Mouse (Mus musculus) midbrain, embryonic 15.5 days (tissue): ENCODE results near the gene Ldah. TPM values are rescaled to one million over a fixed set of nuclear protein-coding genes. Genes with fewer than 3 reads are reported as not detected.
"Not testable (repeated sequence)": the region's sequence is repeated elsewhere in the genome, so short reads cannot be mapped to it uniquely, and the experiment has no call there.

Experiments used
- ATAC-seq: fragments of 200-750 bp; cut with Nextera tagmentation; replicated peaks from 2 replicates; pipeline ENCODE4 v1.8.0; 2017; ENCODE audit warnings: moderate TSS enrichment
- H3K27ac ChIP-seq: fragments of 300-500 bp; sonication (generic); 2 replicates; pipeline ENCODE4 v1.5.1; 2015; ENCODE audit warnings: mild to moderate bottlenecking, inconsistent platforms
- H3K27me3 ChIP-seq: fragments of 300-500 bp; sonication (generic); replicated peaks from 2 replicates; pipeline ENCODE4 v1.6.1; 2015; ENCODE audit warnings: inconsistent platforms
- H3K36me3 ChIP-seq: fragments of 300-500 bp; sonication (generic); replicated peaks from 2 replicates; pipeline ENCODE4 v1.6.1; 2015; ENCODE audit warnings: inconsistent platforms
- H3K4me1 ChIP-seq: fragments of 300-500 bp; sonication (generic); 2 replicates; pipeline ENCODE4 v1.6.1; 2015; ENCODE audit warnings: inconsistent platforms
- H3K4me2 ChIP-seq: fragments of 300-500 bp; sonication (generic); 2 replicates; pipeline ENCODE4 v1.6.1; 2015; ENCODE audit warnings: inconsistent platforms, mild to moderate bottlenecking, moderate library complexity
- H3K4me3 ChIP-seq: fragments of 300-500 bp; sonication (generic); 2 replicates; pipeline ENCODE4 v1.5.1; 2015; ENCODE audit warnings: mild to moderate bottlenecking, inconsistent platforms
- H3K9ac ChIP-seq: fragments of 300-500 bp; sonication (generic); 2 replicates; pipeline ENCODE4 v1.6.1; 2015; ENCODE audit warnings: mild to moderate bottlenecking, inconsistent platforms
- H3K9me3 ChIP-seq: fragments of 300-500 bp; sonication (generic); 2 replicates; pipeline ENCODE4 v1.6.1; 2016; ENCODE audit warnings: inconsistent platforms
- WGBS: fragments of 180-500 bp; shearing (Covaris S2); methylation state at CpG from one replicate; pipeline ENCODE4 v1.1.7; 2015; ENCODE audit warnings: mixed read lengths; 5-methylcytosine and 5-hydroxymethylcytosine counted together
- polyA plus RNA-seq: library from polyadenylated mRNA; unstranded; fragments of >200 nt; fragmentation: Nextera tagmentation; extraction: Ambion mirVana; gene quantifications from 2 replicates; pipeline ENCODE4 v1.2.1, GENCODE M21; 2015

Ldah gene
- polyA plus RNA-seq, result 55.0 and 67.7 TPM in 2 replicates

- WGBS, result under 1% methylated on average over 34 of the region's 34 CpGs
- peak; percentile 100 for ATAC-seq
Observed at GRCm38 (mm10) chr12:8207978-8208403, at the start of gene Ldah. Ldah (plus strand) TSS chr12:8208107.

GRCm38 (mm10) chr12:8167743-8168142 lies 40.2 kb upstream of the Ldah start:
- Histone ChIP-seq H3K27me3 (no peaks in the 10 kb centered on the region), H3K9ac (no peak overlapping the region), H3K4me3 (no peak overlapping the region), H3K4me1 (no peaks in the 10 kb centered on the region), H3K9me3 (no peaks in the 10 kb centered on the region), H3K27ac (no peak overlapping the region), H3K36me3 (no peaks in the 10 kb centered on the region), H3K4me2 (no peak overlapping the region)
- no peak for ATAC-seq
- WGBS, result 62% methylated on average over 2 of the region's 2 CpGs

More at GRCm38 (mm10) chr12:8207978-8208403, at the start of gene Ldah:
- H3K4me1 ChIP-seq, result peaks cover 14% of the 10 kb centered on the region
- no peaks in the 10 kb centered on the region for H3K36me3 ChIP-seq
- H3K27ac ChIP-seq, result peak within 1 kb of the TSS; percentile 78
- no peaks in the 10 kb centered on the region for H3K9me3 ChIP-seq
- peak within 1 kb of the TSS; percentile 79 for H3K9ac ChIP-seq
- no peaks in the 10 kb centered on the region for H3K27me3 ChIP-seq
- H3K4me2 ChIP-seq, result peak within 1 kb of the TSS; percentile 70
- H3K4me3 ChIP-seq, result peak within 1 kb of the TSS; percentile 88

DNA sequence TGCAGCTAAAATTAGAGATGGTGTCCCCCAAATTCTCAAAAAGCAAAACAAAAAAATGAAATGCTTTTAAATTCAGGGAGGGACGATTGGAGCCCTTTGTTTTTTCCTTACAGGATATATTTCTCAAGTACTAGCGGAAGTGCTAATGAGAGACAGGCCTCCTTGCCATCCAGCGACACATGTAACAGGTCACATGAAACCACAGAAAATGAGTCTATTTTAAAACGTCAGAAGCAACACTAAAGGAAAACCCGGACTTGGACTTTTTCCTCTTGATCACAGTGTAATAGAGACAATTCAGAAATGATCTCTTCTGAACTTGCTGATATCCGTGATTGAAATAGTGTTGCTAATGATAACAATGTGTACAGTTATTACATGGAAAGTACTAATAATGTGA lies 27.0 kb upstream of the Ldah start:
- 75% methylated on average over 6 of the region's 6 CpGs for WGBS
- Histone ChIP-seq H3K4me2 (no peak overlapping the region), H3K27ac (no peak overlapping the region), H3K4me3 (no peak overlapping the region), H3K9ac (no peak overlapping the region), H3K9me3 (no peaks in the 10 kb centered on the region), H3K27me3 (no peaks in the 10 kb centered on the region), H3K36me3 (no peaks in the 10 kb centered on the region), H3K4me1 (no peaks in the 10 kb centered on the region)
- ATAC-seq, result no peak

GRCm38 (mm10) chr12:8181744-8182143 lies 26.2 kb upstream of the Ldah start:
- Histone ChIP-seq H3K9me3 (no peaks in the 10 kb centered on the region), H3K36me3 (no peaks in the 10 kb centered on the region), H3K4me3 (no peak overlapping the region), H3K27ac (no peak overlapping the region), H3K27me3 (no peaks in the 10 kb centered on the region), H3K4me2 (no peak overlapping the region), H3K9ac (no peak overlapping the region), H3K4me1 (no peaks in the 10 kb centered on the region)
- ATAC-seq, result no peak

DNA sequence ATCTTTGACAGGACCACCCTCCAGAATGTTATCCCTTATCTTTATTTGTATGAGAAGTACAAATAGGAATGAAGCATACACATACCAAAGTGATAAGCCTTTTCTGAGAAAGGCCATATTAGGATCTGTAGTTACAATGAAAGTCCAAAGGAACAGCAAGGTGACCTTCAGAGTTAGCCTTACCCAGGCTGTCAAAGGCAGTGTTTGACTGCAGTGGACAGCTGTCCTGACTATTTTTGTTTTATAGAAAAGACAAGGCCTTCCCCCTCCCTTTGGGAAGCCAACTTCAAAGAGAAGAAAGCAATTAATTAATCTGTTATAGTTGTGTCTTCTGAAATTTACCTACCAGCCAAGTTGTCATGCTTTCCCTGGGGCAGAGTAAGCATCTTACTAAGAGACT lies 23.4 kb upstream of the Ldah start:
- no peak overlapping the region for H3K9ac ChIP-seq
- ATAC-seq, result no peak
- H3K4me2 ChIP-seq, result no peak overlapping the region
- no peak overlapping the region for H3K27ac ChIP-seq
- no peak overlapping the region for H3K4me3 ChIP-seq
- no peaks in the 10 kb centered on the region for H3K4me1 ChIP-seq
- H3K36me3 ChIP-seq, result no peaks in the 10 kb centered on the region
- no peaks in the 10 kb centered on the region for H3K9me3 ChIP-seq
- H3K27me3 ChIP-seq, result no peaks in the 10 kb centered on the region

DNA sequence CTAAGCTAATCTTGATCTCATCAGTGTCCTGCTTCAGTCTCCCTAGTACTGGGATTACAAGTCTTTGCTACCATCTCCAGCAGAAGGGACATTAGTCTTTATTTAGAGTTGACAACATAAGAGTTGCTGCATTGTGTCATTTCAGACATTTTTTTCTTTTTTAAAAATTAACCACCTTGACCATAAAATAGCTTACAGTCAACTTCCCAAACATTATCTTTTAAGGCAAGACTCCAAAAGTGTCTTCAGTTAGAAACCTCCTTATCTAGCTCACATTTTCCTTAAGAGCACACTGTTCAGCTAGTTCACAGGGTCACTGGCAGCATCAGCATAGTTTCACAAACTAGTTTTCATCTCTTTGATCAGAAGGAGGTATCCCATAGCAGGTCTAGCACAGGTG lies 19.7 kb upstream of the Ldah start:
- Histone ChIP-seq H3K9me3 (no peaks in the 10 kb centered on the region), H3K27me3 (no peaks in the 10 kb centered on the region), H3K4me3 (no peak overlapping the region), H3K9ac (no peak overlapping the region), H3K27ac (no peak overlapping the region), H3K4me1 (no peaks in the 10 kb centered on the region), H3K4me2 (no peak overlapping the region), H3K36me3 (no peaks in the 10 kb centered on the region)
- no peak for ATAC-seq

DNA sequence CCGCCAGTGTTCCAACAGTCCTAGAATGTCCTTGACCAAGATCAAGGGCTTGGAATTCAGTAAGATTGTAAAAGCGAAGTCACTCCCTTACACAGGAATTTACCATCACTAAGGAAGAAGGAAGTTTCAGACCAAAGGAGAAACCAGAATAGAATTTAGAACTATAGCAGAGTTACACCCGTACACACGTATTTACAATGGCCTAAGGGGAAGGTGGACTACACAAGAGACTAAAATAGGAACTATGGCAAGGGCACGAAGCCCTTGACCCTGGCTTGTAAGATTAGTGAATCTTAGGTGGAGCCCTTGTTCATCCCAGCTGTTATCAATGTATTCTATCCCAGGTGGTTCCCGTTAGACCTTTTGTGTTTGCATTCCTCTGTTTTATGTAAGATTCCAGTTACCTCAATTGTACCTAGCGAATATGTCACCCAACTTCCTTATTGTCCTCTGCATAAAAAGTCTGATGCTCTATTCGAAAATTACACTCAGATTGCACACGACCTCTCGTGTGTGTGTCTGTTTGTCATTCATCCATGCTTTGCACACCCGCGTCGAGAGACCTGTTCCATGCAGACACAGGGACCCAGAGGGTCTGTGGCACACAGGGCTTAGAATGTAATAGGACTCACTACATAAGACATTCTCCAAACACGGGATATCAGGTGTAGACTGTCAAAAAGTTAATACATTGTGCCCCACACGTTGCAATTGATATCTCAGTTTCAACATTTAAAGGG lies 18.9 kb upstream of the Ldah start:
- WGBS, result 86% methylated on average over 15 of the region's 15 CpGs
- not testable (repeated sequence) for H3K36me3 ChIP-seq

DNA sequence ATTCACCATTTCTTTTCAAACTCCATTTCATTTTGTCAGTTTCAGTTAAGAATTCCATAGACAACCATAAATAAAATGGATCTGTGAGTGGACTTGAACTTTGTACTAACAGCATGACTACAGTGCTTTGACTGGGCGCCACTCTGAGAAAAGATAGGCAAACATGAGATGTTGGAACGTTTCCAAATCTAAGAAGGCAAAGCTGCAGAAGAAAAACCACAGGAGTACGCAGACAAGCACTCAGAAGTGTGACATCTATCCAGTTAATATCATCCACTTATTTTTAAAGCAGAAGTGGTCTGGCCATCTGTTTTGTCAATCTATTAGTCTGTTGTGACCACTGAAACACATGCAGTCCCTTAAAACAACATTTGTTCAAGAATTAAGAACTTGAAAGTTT lies 18.2 kb upstream of the Ldah start:
- no peak for ATAC-seq

More for the DNA sequence above, 18.9 kb upstream of the Ldah start:
- H3K27me3 ChIP-seq, ATAC-seq, H3K9ac ChIP-seq, H3K27ac ChIP-seq, H3K4me1 ChIP-seq, H3K9me3 ChIP-seq, H3K4me2 ChIP-seq, H3K4me3 ChIP-seq: not testable (repeated sequence)

DNA sequence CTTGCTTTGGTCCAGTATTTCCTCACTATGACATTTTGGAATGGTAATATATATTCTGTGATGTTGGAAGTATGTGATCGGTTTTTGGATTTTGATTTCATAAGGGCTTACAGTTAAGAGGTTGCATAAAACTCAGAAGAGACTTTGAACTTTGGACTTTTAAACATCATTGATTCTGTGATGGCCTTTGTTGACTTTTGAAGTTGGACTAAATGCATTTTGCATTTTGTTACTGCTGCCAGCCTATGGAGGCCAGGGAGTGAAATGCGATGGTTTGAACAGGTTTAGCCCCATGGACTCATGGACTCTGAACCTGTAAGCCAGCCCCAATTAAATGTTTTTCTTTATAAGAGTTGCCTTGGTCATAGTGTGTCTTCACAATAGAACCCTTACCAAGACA lies 2.2 kb upstream of the Ldah start:
- Histone ChIP-seq H3K36me3 (no peaks in the 10 kb centered on the region), H3K4me2 (no peak overlapping the region), H3K4me1 (peaks cover 14% of the 10 kb centered on the region), H3K9ac (no peak overlapping the region), H3K27me3 (no peaks in the 10 kb centered on the region), H3K4me3 (no peak overlapping the region), H3K9me3 (no peaks in the 10 kb centered on the region), H3K27ac (no peak overlapping the region)
- WGBS, result 90% methylated on average over 2 of the region's 2 CpGs
- ATAC-seq, result no peak

More for the DNA sequence above, 18.2 kb upstream of the Ldah start:
- no peaks in the 10 kb centered on the region for H3K36me3 ChIP-seq
- no peaks in the 10 kb centered on the region for H3K27me3 ChIP-seq
- no peak overlapping the region for H3K4me2 ChIP-seq
- no peak overlapping the region for H3K27ac ChIP-seq
- H3K4me1 ChIP-seq, result no peaks in the 10 kb centered on the region
- WGBS, result 77% methylated on average over 3 of the region's 3 CpGs
- no peak overlapping the region for H3K9ac ChIP-seq
- no peak overlapping the region for H3K4me3 ChIP-seq
- no peaks in the 10 kb centered on the region for H3K9me3 ChIP-seq

DNA sequence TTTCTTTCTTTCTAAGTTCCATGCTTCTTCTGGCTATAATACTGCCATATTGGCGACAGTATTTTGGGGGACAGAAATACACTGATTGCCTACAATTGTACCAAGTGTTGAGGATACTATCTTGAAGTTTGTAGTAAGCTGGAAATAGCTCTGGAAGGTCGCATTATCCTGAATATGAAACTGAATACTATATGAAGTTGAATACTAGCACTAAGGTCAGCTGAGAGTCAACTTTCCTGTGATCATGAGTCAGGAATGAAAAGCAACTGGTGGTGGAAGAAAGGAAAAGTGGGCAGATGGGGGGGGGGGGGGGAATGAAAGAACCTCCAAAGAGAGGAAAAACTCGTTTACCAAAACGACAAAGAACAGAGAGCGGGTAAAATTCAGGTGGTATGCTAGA lies 329 bp upstream of the Ldah start:
- Histone ChIP-seq H3K27ac (peak overlapping the region; percentile 78), H3K36me3 (no peaks in the 10 kb centered on the region), H3K4me2 (peak overlapping the region; percentile 70), H3K4me1 (peaks cover 14% of the 10 kb centered on the region), H3K27me3 (no peaks in the 10 kb centered on the region), H3K9ac (peak overlapping the region; percentile 79), H3K9me3 (no peaks in the 10 kb centered on the region), H3K4me3 (peak overlapping the region; percentile 88)
- 19% methylated on average over 5 of the region's 5 CpGs for WGBS
- ATAC-seq, result peak; percentile 35

DNA sequence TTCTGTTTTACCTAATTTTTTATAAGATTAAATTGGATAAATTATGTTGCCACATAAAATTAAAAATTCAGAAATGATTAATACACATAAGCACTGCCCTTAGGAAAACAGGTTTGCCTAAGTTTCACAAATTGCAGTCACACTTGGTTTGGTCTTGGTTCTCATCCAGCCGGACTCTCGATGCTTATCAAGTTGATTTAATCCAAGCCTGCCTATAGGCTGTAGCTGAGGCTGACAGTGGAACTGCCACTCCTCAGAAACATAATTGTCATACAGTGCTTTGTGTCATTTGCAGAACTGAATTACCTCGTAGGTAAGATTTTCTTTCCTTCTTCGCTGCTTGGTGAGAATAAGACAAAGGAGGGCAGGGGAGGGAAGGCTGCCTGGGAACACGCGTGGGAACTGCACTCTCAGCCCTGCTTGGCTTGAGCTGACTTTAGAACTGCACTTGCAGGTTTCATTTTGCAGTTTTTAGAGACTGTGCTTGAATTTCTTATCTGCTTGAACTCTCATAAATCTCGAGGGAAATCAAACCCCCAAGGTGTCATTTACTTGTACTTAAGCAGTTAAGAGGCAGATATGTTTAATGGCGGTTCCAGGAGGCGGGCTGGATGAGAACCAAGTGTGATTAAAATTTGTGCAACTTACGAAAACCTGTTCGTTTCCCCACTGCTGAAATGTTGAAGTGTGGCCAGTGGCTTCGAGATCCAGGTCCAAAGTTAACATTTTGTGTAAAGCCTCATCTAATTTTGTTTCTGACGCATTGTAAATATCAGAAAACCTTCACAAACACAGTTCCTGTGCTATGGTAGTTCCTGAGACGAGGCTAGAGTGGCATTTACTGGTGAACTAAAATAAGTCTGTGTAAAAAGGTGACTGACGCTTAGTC lies 8.7 kb downstream of the Ldah start:
- no peak for ATAC-seq
- Histone ChIP-seq H3K9me3 (no peaks in the 10 kb centered on the region), H3K4me3 (no peak overlapping the region), H3K4me1 (no peaks in the 10 kb centered on the region), H3K27ac (no peak overlapping the region), H3K4me2 (no peak overlapping the region), H3K9ac (no peak overlapping the region), H3K27me3 (no peaks in the 10 kb centered on the region), H3K36me3 (no peaks in the 10 kb centered on the region)
- 86% methylated on average over 15 of the region's 15 CpGs for WGBS

GRCm38 (mm10) chr12:8223036-8223435 lies 15.1 kb downstream of the Ldah start:
- no peak for ATAC-seq
- H3K9ac ChIP-seq, result no peak overlapping the region
- no peaks in the 10 kb centered on the region for H3K27me3 ChIP-seq
- H3K4me2 ChIP-seq, result no peak overlapping the region
- no peaks in the 10 kb centered on the region for H3K4me1 ChIP-seq
- H3K9me3 ChIP-seq, result no peaks in the 10 kb centered on the region
- H3K4me3 ChIP-seq, result no peak overlapping the region
- H3K27ac ChIP-seq, result no peak overlapping the region
- 96% methylated on average over 6 of the region's 6 CpGs for WGBS
- H3K36me3 ChIP-seq, result peaks cover 7% of the 10 kb centered on the region; the same call in 1 of the 2 replicates
